Mouse (Mus musculus): ENCODE measurements at regions not wholly inside any gene's neighbourhood (a gene's known extent, or its start where the extent isn't known, plus 50 kb on each side); places are given as distances from the start of the nearest gene placed in this dataset.
"Not testable (repeated sequence)": the region's sequence is repeated elsewhere in the genome, so short reads cannot be mapped to it uniquely, and the experiment has no call there.

DNA sequence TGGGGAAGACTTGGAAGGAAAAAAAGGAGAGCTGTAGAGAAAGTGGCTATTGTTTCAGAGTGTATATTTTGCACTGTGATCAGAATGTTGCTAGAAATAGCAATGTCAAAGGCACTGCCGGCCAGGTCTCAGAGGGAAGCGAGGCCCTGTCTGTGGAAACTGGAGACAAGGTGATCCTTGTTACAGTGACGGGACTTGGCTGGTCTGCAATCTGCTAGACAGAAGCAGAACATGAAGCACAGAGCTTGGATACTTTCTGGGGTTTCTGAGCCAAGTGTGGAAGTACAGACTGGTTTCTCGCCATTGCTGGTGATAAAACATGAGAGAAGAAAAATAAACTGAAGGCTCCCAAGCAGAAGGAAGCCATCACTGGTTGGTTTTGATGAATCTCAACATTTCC is 198.3 kb upstream of the Slc7a14 start:
- DNase-seq: no peak

DNA sequence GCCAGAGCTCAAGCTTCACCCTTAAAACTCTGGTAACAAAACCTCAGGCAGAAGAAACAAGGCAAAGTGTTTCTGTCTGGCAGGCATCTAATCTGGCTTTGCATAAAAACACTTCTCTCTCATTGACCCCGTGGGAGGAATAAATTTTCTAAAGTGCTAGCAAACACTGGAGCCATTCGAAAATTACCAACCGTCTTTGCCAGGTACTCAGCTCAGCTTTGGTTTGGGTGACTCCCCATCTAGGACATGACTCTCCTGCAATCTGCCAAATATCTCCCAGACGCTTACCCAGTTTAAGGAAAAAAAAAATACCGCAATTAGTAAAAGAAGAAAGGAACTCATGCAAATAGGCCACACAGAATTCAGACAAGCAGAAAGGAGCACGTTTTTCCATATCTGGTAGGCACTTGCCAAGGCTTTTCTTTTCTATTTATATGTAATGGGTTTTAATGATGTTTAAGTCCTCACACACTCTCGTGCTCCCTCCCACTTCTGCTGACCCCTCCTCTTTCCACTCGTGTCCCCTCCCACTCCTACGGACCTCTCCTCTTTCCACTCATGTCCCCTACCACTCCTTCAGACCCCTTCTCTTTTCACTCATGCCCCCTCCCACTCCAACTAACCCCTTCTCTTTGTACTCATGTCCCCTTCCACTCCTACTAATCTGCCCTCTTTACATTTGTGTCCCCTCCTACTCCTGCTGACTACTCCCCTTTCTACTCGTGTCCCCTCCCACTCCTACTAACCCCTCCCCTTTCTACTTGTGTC is 189.2 kb upstream of the Slc7a14 start:
- no peak for DNase-seq

DNA sequence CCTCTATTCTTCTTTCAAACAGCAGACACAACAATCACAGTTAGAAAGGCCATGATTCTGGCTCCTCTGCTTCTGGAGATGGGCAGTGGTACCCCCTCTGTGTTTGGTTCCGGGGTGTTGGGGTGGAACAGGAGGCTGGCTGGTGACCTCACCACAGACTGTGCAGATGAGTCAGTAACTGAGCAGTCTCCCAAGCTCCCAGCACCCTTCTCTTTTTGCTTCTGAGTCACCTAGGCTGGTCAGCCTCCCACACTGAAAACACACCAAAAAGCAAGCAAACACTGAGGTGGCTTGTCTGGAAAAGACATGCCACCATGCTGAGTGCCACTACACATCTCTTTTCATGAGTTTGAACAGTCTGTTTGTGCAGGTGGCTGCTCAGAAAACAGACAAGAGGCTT is 185.1 kb upstream of the Slc7a14 start:
- no peak for DNase-seq

DNA sequence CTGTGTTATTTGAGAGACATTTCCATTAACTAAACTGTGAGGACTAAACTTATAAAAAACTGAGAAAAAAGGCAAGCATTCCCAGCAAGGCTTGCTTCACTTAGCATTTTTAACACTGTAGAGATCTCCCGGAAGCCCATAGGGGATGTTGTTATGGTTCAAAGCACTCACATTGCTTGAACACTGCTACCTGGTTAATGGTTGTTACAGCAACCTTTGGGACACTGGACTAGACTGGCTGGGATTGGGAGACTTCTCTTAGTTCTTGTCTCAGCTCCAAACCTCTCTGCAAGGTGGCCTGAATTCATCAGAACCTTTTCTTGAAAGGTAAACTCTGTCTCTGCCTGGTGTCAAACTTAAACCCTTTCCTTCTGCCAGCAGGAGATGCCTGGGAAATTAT is 184.5 kb upstream of the Slc7a14 start:
- no peak for DNase-seq

DNA sequence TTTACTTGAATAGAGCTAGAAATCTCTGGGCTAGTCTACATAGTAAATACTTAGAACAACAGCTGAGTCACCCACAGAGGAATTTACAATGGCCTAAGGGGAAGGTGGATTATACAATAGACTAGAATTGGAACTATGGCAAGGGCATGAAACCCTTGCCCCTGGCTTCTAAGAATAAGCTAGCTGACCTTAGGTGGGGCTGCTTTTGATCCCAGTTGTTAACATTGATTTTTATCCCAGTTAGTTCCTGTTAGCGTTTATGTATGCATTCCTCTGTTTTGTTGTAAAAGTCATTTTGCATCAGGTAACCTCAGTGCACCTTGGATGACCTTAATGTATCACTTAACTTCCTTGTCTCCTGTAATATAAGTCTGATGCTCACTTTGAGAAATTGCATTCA is 181.6 kb upstream of the Slc7a14 start:
- not testable (repeated sequence) for DNase-seq

DNA sequence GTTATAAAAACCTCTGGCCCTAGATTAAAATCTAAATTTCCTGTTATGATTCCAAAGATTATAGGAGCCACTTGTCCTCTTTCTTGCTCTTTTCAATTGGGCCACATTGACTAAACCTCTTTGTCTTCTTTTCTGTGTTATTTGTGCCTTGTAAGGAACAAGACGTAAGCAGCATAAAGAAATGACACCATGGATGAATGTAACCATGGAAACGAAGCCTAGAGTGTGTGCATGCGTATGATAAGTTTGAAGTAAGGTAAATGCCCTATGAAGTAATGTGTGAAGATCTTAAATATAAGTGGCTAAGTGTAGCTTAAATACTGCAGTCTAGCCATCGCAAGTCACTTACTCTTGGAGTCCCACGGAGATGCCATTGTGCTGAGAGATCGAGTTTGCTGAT is 177.4 kb upstream of the Slc7a14 start:
- no peak for DNase-seq

DNA sequence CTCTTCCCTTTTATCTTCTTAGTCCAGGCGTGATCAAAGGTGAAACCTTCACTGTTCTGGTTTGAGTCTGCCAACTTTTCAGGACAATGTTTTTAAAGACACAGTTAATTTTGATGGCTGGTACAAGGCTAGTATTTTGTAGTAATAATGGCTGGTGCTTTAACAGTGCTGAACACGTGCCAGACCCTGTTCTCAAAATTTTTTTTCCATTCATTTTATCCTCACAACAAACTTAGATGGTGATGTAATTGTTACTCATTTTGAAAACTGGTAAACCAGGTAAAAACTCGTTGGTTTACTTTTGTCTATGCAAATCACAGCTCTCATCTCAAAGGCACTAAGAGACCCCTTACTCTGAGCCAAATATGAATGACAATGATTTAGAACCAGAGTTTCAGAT is 171.8 kb upstream of the Slc7a14 start:
- no peak for DNase-seq

DNA sequence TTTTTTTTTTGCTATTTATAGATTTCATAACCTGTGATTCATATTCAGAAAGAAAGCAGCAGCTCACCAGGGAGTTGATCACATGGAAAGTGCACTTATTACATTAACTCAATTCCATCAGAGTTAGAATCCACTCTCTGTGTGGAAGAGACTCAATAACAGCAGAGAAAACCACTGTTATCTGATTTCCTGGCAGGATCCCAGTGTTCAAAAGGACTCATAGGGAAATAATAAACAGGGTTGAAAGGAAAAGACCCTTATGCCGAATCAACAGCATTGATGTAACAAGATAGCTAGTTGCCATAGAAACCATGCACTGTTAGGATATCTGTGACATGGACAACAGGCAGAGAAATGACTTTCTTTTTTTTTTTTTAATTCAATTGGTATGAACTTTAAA is 157.7 kb upstream of the Slc7a14 start:
- no peak for DNase-seq

DNA sequence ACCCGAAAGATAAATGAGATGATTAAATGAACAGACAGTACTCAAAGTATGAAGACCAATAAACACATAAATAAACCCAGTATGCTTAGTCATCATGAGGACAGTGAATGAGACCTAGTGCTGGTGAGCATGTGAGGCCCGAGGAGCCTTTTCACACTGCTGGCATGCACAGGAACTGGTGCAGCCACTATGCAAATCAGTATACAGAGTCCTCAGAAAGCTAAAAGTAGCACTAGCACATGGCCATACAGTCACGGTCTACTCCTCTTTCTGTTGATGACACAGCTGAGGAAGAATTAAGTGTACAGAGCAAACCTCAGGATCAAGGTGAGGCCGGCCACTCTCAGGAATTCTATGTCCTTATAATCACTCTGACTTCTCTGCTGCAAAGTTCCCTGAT is 154.1 kb upstream of the Slc7a14 start:
- no peak for DNase-seq

DNA sequence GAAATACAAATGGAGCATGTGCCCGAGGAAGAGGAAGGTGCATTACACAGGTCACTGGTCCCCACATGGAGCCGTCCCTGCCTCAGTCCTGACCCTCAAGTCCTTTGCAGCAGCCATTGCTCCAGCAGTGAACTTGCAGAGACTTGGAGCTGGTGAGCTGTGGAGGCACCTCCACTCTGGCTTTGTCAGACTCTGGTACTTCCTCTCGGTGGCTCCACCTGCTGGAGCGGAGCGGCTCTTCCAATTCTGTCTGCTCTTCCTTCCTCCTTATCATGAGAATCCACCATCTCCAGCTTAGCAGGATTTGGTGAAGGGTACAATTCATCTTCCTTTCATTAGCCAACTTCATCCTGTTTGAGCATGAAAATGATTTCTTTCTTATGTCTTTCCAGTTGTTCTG is 149.3 kb upstream of the Slc7a14 start:
- DNase-seq: peak; percentile 25

DNA sequence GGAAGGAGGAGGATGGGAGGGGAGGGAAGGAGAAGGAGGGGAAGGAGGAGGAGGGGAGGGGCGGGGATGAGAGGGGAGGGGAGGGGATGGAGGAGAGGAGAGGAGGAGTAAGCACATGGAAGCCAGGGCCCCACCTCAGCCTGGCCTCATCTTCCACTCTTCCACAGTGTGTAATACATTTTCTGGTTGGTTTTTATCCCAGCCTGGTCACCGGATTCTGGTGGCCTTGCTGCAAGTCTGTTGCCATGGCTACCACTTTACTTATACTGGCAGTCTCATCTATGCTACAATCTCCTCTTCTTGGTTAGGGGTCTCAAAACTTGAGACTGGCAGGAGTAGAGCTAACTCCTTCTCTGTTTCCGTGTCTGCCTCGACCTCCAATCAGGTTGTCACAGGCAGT is 147.8 kb upstream of the Slc7a14 start:
- DNase-seq: no peak

DNA sequence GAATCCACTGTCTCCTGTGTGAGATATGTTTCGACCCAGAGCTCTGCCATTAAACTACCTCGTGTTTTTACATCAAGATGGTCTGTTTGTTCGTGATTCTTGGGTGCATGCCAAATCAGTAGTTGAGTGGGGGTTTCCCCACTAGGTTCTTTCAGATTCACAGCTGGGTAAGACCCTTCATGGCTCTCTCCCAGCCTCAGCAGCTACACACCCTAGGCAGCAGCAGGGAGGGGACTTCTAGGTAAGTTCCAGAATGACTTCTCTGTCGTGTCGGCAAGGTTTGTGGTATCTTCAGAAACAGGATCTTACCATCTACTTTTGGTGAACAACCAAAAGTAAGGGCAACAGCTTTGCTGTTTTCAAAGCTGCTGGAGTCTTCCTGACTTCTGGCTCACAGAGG is 144.9 kb upstream of the Slc7a14 start:
- DNase-seq: no peak

DNA sequence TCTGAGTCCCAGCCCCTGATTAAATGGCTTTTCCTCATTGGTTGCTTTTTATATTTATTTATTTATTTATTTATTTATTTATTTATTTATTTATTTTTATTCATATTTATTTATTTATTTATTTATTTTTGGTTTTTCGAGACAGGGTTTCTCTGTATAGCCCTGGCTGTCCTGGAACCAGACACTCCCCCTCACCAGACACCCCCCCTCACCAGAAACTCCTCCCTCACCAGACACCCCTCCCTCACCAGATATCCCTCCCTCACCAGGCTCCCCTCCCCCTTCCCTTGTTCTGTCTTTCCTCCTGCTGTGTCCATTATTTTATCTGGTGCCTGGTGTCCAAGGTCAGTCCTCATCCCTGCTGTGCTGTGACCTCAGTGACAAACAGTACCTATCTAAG is 134.7 kb upstream of the Slc7a14 start:
- DNase-seq: no peak

DNA sequence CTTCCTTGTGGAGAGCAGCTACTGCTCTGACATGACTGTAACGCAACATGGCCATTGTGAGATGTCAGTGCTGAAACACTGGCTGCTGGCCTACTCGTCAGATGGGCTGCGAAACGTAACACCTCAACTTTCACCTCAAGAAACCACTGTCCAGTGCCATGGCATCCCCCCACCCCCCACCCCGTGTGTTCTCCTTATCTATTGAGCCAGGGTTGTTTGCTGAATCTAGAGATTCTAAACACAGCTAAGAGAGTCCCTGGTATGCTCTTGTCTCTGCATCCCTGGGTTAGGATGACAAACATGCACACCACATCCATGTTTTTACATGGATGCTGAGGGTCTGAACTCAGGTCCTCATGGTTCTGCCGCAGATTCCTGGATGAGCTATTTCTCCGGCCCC is 134.1 kb upstream of the Slc7a14 start:
- DNase-seq: no peak

DNA sequence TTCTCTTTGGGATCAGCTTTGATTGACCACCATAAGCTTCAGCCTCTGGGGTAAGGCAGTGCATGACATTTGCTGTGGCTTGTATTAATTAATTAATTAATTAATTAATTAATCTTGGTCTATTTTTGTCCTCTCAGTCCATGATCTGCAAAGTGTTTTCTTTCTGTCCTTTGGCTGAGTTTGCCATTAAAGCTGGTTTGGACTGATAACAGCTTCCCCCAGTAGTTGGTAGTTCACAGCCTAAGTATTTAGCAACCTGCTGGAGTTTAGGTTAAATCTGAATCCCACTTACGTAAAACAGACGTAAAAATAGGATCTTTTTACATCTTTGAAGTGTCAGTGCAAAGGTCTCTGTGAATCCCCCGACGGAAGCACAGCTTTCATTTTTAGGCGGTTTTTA is 133.7 kb upstream of the Slc7a14 start:
- DNase-seq: no peak

DNA sequence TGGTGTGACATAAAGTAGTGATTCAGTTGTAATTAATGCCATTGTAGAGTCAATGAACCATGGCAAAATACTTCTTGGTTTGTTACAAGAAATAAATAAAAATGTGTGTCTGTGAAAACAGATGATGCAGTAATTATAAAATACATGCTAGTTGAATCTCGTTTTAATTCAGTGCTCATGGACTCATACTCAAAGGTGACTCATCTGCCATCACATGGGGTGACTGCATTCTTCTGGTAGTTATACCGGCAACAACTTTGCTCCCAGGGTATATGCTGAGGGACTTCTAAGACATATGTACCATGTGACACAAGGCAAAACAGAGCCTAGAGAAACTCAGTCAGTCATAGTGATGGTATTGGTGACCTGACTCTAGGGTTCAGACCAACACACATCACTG is 130.1 kb upstream of the Slc7a14 start:
- no peak for DNase-seq

DNA sequence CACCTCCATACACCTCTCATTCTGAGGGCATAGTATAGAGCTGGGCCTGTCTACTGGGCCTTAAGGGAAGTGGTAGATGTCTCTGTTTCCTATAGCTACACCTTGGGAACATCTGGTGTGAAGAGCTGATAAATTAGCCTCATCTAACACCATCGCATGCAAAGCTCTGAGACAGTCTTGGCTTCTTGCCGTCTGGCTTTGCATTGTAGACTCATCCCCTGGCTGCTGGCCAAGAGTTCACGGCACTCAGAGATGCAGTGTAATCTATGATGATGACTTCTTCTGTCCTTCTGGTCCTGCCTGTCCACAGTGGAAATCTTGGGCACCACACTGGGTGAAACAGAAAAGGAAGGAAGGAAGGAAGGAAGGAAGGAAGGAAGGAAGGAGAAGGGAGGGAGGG is 127.8 kb upstream of the Slc7a14 start:
- DNase-seq: no peak

DNA sequence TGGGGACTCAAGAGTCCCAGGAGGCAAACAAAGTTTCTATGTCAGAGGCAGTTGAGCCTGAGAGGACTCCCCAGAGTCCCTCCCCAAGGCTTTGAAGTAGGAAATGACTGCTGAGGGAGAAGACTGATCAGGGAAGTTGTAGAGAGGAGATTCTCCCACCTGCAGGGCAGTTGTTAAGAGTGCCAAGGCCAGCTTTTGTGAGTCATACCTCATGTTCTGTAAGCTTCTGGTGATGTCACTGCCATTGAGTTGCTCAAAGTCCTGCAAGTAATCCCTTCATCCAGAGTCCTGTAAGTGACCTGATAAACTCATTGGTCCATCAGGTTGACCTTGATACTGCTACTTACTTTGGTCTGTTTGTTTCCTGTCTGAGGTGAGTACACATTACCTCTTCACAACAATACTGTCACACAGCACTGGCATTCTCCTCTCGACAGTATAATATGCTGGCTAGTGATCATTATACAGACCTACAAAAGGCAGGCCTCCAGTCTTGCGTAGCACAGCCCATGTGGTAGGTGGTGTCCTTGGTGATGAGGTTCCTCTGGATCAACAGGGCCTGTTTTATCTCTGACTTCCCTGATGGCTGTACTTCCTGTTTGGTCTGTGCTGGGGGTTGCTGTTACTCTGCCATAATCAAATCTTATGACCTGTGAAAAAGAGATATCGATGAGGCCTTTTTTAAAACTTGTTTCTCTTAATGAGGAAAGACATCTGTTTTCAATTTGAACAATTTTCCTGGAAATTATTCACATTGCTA is 125.2 kb upstream of the Slc7a14 start:
- no peak for DNase-seq

DNA sequence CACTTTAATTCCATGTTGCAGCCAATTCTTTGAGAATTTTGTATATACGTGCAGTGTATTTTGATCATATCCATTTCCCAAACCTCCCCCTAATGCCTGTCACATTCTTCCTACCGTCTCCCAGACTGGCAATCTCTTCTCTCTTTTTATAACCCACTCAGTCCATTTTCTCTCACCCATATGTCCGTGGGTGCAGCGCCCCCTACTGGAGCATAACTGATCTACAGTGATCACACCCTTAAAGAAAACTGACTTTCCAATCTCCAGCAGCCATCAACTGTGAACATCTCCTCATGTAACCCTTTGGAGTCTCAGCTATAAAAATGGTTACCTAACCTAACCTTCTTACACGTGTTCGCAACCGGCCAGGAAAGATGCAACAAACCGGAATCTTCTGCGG is 123.0 kb upstream of the Slc7a14 start:
- DNase-seq: no peak

DNA sequence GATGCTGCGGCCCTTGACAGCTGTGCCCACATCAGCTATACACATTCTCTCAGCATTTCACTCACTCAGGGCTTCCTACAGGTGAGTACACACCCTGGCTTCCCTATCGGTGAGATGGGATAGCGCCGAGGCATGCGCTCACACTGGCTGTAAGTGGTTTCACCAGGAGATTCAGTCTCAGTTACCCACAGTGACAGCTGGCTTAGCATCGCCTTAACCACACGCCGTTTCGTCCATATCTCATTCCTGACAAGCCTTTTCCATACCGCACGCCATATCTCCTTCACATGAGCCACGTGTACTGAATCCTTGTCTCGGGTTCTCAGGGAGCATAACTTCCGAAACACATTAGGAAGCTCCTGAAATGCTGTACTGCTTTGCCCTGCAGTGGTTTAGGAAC is 113.3 kb upstream of the Slc7a14 start:
- no peak for DNase-seq

DNA sequence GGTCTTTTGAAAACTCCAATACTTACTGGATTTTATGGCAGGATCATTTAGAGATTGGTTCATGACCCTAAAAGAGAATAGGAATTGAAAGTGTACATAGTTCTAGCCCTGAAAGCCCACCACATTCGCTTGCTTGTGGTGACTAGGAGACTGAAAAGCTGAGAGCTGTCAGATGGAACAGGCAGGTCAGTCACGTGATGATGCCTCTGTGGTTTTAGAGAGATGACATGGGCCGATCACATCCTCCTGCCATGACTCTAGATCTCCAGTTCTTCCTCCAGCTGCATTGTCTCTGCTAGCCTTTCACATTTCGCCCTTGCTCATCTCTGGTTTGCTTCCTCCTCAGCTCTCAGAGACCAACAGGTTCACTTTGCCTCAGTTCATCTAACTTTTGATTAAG is 98.6 kb upstream of the Slc7a14 start:
- no peak for DNase-seq

DNA sequence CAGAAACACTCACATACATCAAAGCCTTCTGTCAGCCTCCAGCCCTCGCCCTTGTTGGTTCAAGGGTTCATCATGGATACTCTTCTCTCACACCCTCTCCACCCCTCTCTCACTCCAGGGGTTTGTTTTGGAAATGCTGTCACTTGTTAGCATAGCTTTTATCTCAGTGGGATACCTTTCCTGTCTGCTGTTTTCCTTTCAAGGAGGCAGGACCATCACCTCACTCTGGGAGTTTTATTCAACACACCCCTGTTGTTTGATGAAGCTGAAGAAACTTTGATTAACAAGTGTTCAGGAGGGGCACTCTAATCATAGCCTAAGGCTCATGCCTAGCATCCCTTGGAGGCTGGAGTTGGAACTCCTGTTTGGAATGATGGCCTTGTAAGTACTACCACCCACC is 95.7 kb upstream of the Slc7a14 start:
- DNase-seq: no peak

DNA sequence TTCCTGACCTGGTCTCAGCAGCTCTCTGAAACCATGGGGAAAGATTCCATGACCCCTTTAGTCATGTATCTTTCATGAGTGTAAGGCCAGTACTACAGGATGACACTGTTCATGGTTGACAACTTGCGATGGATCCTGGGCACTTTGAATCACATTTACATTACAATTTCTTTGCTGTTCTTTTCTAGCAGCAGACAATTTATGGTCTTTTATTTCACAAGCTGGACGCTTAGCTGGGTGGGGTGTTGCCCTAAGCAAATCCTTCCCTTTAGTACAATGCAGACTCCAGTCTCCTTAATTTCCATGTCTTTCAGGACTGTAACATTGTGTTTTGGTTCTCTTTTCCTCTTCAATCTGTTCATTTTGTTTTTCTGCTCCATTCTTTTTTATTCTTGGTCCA is 89.0 kb upstream of the Slc7a14 start:
- DNase-seq: no peak

DNA sequence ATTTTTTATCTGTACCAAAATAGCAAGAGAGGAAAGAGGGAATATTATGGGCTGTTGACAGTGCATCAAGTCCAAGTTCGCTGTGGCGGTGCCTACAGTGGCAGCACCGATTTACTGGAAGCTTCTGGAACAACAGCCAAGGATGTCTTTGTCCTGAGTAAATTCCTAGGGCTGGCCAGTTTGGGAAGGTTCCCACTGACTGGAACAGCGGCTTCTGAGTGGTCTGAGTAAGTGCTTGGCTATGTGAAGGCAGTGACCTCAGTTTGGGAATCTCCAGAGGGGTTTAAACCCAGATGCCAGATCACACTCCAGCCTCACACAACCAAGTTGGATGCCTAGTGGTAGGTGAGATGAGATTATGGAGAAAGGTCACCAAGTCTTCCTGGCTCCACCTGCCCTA is 84.4 kb upstream of the Slc7a14 start:
- no peak for DNase-seq

DNA sequence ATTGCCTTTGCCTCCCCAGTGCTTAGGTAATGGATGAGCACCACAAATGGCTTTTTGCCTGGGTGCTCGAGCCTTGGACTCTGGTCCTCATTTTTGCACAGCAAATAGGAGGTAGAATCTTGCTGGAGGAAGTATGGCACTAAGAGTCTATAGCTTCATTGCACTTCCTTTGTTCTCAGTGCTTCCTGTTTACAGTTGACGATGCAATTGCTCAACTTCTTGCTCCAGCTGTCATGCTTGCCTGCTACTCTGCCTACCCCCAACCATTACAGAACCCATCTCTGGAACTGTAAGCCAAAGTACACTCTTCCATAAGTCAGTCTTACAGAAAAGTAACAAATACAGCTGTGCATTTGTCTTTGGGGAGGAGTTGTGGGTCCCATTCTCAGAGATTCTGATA is 79.8 kb upstream of the Slc7a14 start:
- no peak for DNase-seq
